Mouse (Mus musculus) activated CD4-positive, CD25-positive, alpha-beta regulatory T cell, adult 4 months (primary cell): ENCODE measurements at regions not wholly inside any gene's neighbourhood (a gene's known extent, or its start where the extent isn't known, plus 50 kb on each side); places are given as distances from the start of the nearest gene placed in this dataset.

ENCODE experiments used
- ATAC-seq: one replicate; pipeline ENCODE4 v1.8.0; 2017

DNA sequence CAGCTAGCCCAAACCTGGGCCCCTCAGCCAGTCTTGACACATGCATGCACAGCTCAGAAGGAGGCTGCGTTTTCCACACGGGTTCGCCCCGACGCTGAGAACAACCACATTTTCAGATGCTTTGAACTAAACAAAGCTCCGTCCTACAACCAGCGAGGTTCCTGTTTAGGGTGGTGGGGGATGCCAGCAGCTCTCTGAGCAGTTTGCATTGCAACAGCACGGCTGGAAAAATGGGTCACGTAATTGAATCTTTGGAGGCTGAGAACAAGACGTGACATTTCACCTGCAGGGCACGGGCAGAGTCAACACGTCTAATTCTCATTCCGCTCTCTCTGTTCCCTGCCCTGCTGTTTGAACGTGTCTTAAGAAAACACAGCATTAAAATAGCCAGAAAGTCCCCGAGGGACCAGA, 119.2 kb downstream of the Syk start:
- no peak for ATAC-seq

DNA sequence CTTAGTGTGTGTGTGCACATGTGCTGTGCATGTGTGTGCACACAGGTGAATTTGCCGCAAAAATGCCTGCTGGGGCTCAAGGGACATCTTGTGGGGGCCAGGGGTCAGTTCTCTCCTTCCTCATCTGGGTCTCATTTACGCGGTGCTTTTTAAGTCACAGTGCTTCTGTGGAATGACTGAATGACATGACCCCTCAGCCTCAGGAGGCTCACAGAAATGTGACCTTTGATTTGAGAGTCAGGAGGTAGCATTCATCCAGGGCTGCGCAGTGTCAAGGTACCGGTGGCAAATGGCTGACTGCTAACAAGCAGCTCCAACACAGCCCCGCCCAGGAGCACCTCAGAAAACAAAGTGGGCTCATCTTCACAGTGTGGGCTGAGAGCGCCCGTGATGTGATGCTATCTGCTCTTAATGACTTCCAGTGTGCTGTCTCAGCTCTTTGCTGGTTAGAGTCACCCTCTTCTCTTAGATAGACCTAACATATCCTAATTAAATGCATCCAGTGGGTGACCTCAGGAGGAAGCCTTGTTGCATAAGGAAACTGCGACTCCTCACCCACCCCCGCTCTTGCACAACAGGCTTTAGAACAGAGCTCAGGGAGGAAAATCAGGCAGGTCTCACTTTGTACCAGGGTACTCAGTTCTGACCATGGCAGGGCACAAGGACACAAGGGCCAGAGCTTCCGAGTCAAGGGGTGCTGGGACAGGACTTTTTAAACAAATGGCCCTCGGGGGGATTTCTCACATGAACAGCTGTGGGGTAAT, 120.6 kb downstream of the Syk start:
- no peak for ATAC-seq

DNA sequence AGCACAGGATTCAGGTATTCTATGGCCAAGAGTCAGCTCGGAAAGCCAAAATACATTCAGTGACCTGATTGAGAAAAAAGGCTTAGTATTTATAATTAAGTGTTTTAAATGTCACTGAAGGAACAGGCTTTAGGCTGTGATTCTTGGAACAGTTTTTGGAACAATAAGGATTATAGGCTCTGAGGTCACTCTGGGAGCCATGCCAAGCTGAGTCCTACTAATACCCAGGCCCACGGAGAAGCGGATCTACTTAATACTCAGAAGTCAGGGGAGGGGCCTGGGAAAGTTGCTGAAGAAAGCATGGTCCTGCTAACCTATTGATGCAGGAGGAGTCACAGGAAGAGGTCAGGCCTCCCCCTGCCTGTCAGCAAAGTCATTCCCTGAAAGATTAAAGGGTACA, 121.7 kb downstream of the Syk start:
- ATAC-seq = no peak

DNA sequence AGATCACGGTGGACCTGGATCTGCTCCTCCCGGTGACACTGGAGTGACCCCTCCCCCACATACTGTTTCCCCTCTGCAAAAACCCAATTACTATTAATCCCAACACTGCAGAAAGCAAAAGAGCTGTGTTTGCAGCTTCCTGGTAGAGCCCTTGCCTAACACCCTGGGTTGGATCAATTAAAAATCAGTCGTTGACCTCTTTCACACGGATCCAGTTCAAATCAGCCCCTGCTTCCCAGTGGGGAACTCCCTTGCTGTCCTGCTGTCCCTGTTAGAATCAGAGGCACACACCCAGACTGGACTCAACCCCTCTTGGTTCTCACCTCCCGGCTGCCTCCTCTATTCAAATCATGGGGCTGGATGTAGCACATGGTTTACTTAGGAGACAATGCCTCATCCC, 126.6 kb downstream of the Syk start:
- no peak for ATAC-seq

DNA sequence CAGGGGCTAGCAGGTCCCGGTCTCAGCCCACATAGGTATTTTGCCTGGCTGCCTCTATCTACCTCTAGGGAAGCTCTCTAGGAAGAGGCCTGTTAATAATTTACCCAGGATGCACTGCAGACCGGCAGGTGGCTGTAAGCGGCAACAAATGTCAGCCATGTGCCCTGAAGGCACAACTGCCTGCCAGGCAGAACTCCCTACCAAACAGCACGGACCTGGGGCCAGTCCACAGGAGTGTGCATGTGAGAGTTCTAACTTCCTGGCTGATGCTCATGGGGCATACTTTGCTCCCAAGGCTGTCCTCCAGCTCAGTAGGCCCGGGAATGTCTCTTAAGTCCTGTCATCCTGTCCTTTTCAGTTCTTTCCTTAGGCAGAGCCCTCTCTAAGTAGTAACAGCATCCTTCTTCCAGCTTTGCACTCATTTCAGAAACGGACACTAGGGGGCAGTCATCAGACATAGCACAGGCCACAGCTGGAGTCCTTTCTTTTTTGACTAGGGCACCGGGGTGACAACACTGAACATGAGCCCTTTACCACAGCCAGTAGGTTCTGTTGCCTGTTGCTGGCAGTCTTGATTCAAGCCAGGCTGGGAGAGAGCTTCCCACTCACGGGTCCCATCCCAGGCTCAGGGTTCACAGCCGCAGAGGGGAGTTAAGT, 128.9 kb downstream of the Syk start:
- ATAC-seq = peak; percentile 83

DNA sequence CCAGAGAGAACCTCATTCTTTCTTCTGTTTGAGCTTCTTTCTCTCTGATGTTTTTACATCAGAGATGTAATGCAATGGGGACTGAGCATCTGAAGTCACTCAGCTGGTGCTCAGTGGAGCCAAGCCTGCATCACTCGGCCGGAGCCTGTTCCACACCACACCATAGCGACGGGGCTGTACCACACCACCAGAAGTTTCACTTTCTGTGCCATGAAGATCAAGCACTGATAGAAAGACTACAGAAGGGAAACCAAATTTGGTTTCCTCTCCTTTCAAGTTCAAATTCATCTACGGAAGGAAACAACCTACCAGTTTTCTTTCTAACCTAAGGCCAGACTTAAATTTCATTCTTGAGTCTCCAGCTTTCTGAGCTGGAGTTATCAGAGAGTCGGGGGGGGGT, 138.5 kb downstream of the Syk start:
- peak; percentile 97 for ATAC-seq

DNA sequence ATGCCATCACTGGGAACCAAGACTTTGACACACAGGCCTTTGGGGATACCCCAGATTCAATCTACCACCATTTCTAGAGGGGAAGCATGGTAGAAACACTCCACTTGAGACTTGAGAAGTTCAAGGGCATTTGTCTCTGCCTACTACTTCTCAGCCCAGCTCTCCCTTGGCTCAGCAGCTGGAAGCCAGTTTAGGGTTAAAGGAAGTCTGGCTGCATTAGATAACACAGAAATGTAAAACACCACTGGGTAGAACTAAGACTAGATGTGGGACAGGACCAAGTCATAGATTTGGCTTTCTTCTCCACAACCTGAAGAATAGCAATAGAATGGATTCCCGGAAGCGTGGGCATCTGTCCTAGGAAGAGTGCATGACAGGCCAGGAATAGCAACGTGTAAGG, 139.7 kb downstream of the Syk start:
- no peak for ATAC-seq

DNA sequence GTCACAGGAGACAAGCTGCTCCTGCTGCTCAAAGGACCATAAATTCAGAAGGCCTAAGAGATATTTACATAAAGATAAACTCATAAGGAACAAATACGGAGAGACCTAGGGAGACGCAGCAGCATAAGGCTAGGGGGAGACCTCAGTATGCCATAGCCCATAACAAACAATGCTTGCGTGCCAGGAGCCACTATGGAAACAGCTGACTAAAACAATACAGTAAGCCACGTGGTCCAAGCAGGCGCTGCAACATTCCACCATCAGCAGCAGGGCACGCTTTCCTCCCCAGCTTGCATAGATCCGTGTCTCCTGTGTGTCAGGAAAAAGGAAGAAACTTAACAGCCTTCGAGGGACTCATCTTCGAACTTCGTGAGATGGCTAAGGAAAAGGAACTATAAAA, 143.1 kb downstream of the Syk start:
- no peak for ATAC-seq

DNA sequence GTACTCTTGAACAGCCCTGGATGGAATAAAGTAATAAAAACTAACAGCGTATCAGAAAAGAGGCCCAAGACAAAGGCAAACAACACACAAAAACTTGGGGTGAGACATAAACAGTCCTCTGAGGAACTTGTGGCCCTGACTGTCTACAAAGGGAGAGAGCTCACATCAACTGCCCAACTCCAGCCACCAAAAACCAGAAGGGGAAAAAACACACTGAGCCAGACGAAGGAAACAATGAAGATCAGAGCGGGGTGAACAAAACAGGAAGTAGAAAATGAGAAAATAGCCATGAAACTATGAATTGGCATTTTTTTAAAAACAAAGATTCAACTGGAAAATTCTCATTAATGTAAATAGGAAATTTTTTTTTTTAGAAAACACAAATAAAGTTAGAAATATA, 143.6 kb downstream of the Syk start:
- no peak for ATAC-seq

DNA sequence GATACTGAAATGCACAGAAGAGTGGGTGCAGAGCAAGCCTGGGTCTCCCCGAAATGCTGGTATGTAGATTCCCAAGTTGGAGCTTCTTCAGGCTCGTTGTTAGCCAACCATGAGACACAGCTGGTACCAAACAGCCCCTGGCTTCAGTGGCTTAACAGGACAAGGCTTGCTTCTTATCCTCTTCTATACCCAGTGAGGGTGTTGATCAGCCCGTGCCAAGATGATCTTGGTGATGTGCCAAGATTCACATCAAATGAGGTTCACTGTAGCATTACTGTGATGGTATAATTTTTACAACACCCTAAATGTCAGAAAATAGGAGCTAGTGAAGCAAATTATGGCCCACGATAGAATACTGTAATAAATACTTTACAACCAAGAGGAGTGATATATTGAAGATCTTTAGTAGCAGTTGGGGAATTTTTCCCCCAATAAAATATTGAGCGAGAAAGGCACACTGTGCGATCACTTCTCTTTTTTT, 152.5 kb downstream of the Syk start:
- ATAC-seq = no peak

- ATAC-seq = no peak
Observed at GRCm38 (mm10) chr13:52735934-52736523, 153.1 kb downstream of the Syk start.

DNA sequence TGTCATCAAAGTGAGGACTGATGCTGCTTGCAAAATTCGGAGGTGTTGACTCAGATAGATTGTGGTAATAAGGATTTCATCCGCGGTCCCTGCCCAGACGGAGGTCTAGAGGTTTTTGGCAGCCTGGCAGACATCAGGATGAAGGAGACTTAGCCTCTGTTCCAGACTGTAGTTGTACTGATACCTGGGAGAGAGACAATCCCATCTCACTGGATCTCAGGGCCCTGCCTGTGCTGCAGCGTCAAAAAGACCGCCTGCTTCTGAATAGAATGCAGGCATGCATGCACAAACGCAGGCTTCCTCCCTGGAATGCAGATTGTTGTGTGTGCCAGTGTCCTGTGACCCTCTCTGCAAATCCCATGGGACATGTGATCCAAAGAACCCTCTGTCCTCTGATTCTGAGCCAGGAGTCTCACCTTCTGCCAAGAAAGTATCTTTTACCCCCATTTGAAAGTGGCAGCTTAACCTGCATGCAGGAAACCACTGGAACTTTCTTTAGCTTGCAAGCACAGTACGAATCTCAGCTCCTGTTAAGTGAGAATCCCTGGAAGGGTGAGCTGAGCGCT, 155.2 kb downstream of the Syk start:
- no peak for ATAC-seq

- no peak for ATAC-seq
Observed at GRCm38 (mm10) chr13:52741371-52741770, 158.4 kb downstream of the Syk start.

GRCm38 (mm10) chr13:52756005-52756404, 173.0 kb downstream of the Syk start:
- ATAC-seq = no peak

DNA sequence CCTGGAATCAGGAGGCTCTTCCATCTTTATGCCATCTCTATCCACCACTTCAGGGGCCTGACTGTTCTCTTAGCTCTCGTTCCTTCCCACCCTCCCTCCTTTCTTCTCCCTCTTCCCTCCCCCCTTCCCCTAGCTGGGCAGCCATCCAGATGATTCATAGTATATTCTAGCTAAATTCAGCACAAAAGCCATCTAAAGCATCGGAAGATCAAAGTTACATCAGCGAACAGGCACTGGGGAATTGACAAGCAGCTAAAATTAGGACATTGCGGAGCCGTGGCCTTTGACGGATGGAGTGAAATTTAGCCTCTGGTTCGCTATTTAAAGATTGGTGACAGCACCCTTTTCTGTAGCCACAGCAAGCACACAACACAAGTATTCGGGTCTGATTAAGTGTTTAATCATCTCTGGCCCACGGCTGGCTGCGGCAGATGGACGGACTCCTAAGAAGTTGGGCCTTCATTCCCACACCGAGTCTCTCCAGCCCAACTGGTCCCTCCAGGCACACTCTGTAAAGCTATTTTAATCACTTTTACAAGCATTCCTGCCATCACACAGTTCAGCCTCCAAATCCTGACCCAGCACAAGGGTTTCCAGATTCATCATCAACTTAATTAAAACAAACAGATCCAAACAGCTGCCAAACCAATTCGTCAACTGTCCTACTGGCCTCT, 163.8 kb downstream of the Auh start:
- ATAC-seq = no peak

DNA sequence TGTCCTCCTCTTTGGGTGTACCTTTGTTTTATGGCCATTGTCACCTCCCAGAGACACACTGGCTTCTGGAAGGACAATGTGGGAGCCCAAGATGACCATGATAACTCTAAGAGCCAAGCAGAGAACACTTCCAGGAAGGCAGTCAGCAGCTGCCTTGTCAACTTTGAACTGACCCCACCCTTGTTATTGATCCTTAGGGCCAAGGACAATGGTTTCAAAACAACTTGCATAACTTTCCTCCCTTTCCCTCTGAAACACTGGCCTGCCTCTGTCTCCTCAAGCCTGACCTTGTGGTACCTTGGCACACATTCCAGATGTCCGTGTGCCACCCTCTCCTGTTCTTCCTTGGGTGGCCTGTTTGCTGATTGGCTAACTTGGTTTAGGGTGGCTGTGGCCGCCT, 163.2 kb downstream of the Auh start:
- ATAC-seq = no peak

- ATAC-seq = no peak
Observed at GRCm38 (mm10) chr13:52769956-52770355, 159.5 kb downstream of the Auh start.

GRCm38 (mm10) chr13:52771518-52771917, 158.0 kb downstream of the Auh start:
- no peak for ATAC-seq

- ATAC-seq = no peak
Observed at GRCm38 (mm10) chr13:52772081-52772480, 157.4 kb downstream of the Auh start.

DNA sequence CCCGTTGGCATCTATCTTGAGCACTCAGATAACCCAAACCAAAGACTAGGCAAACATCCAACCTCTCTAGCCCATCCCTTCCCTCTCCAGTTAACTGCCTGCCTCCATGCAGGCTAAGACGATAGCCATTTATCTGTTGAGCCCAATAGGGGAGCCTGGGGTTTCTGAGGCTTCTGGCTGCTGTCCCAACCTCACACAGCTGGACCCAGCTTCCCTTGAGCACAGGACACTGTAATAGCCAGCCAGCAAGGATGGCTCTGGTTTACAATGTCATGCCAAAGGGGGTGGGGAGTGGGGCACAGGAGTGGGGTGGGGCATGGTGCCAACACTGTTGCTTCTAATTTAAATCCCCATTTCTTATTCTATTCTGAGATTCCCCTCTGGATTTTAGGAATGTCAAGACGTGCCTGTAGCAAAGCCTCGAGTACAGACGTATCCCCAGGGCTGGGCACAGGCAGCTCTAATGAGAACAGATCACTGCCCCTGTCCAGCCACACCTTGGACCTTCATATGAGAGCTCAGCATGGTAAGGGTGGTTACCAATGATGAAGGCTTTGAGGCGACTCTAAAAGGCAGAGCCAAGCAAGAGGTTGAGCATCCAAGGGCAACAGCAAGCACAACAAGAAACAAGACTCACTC, 152.0 kb downstream of the Auh start:
- ATAC-seq = no peak

- no peak for ATAC-seq
Observed at GRCm38 (mm10) chr13:52778848-52779247, 150.6 kb downstream of the Auh start.
